Mouse (Mus musculus) macrophage (primary cell): Measurements from ENCODE around the gene Emsy. TPM values are rescaled to one million over a fixed set of nuclear protein-coding genes. Genes with fewer than 3 reads are reported as not detected.

Experiments used
- H3K27ac ChIP-seq: fragments of 350-480 bp; formaldehyde crosslinking; 2 replicates; pipeline ENCODE4 v1.9.0; 2021
- H3K36me3 ChIP-seq: fragments of 350-480 bp; formaldehyde crosslinking; 2 replicates; pipeline ENCODE4 v1.9.0; 2021; ENCODE audit errors: inconsistent target
- H3K4me3 ChIP-seq: fragments of 350-480 bp; formaldehyde crosslinking; 2 replicates; pipeline ENCODE4 v1.9.0; 2021; ENCODE audit errors: inconsistent target
- H3K79me2 ChIP-seq: fragments of 350-480 bp; formaldehyde crosslinking; 2 replicates; pipeline ENCODE4 v1.9.0; 2021; ENCODE audit errors: inconsistent target
- WGBS: methylation state at CpG from one replicate; pipeline ENCODE4 v1.1.7; 2026; ENCODE audit warnings: inconsistent platforms; ENCODE audit not compliant: missing documents; 5-methylcytosine and 5-hydroxymethylcytosine counted together
- polyA plus RNA-seq: library from polyadenylated mRNA; stranded (reverse); fragments of 250-400 nt; gene quantifications from 3 replicates; pipeline ENCODE4 v1.2.4, GENCODE M21; 2018; ENCODE audit warnings: inconsistent platforms

The Emsy gene
- polyA plus RNA-seq, 1 experiment from 2014 or later = 23.6 TPM

DNA sequence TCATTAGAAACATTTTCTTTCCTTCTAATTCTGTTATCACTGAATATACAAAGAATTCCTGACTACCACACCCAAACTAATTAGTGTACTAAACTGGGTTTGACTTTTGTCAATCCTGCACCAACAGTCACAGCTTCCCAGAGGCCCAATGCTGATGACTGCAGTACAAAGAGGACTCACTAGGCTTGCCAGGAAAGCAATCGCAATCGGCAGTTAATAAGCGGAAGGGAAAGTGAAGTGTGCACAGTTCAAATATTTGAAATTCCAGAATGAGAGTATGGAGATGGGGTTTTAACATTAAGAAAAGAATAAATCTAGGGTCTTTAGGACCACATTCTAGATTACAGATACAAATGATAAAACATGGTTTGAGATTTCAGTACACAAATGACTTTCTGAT, 23.6 kb downstream of the Emsy start:
- Histone ChIP-seq H3K79me2 (no peaks in the 10 kb centered on the region), H3K36me3 (peaks cover 52% of the 10 kb centered on the region), H3K4me3 (no peak overlapping the region), H3K27ac (no peak overlapping the region)
- 89% methylated on average over 3 of the region's 3 CpGs for WGBS

DNA sequence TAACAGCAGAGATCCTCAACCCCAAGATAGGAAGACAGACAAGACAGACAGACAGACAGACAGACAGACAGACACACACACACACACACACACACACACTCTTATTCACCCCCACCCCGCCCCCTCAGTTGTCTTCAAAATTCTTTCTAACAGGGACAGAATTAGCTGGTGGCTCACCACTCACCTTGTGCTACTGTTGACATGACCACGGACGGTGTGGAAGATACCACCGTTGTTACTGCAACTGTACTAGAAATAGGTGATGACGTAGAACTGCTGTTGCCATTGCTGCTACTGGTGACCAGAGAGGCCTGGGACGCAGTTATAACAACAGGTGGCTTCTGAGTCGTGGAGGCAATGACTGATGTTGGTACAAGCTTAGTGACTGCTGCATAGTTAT, 26.6 kb downstream of the Emsy start:
- no peak overlapping the region for H3K27ac ChIP-seq
- H3K4me3 ChIP-seq = no peak overlapping the region
- no peaks in the 10 kb centered on the region for H3K79me2 ChIP-seq
- peaks cover 40% of the 10 kb centered on the region; the same call in 1 of the 2 replicates for H3K36me3 ChIP-seq
- 99% methylated on average over 7 of the region's 7 CpGs for WGBS

- 68% methylated on average over 2 of the region's 2 CpGs for WGBS
- Histone ChIP-seq H3K4me3 (no peak overlapping the region), H3K79me2 (no peaks in the 10 kb centered on the region), H3K27ac (no peak overlapping the region), H3K36me3 (peaks cover 34% of the 10 kb centered on the region)
These were observed 38.8 kb downstream of the Emsy start for GRCm38 (mm10) chr7:98617739-98618138.

GRCm38 (mm10) chr7:98612936-98613335, 43.6 kb downstream of the Emsy start:
- no peak overlapping the region for H3K27ac ChIP-seq
- H3K79me2 ChIP-seq = no peaks in the 10 kb centered on the region
- H3K4me3 ChIP-seq = no peak overlapping the region
- WGBS = 100% methylated on average over 1 of the region's 1 CpGs
- peaks cover 19% of the 10 kb centered on the region for H3K36me3 ChIP-seq

DNA sequence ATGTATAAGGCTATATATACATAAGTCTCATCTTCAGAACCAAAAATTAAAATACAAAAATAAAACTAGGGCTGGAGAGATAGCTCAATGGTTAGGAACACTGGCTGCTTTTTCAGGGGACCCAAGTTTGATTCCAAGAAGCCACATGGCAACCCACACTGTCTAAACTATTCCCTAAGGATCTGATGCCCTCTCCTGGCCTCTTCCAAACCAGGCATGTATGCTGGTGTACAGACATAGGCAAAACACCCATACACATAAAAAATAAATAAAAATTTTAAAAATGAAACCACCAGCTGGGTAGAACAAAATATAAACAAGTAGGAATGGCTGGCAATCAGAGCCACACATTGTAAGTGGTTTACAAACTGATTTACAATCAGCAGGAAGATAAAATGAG, 48.1 kb downstream of the Emsy start:
- no peak overlapping the region for H3K4me3 ChIP-seq
- no peak overlapping the region for H3K27ac ChIP-seq
- H3K36me3 ChIP-seq = peaks cover 15% of the 10 kb centered on the region; the same call in 1 of the 2 replicates
- H3K79me2 ChIP-seq = no peaks in the 10 kb centered on the region

DNA sequence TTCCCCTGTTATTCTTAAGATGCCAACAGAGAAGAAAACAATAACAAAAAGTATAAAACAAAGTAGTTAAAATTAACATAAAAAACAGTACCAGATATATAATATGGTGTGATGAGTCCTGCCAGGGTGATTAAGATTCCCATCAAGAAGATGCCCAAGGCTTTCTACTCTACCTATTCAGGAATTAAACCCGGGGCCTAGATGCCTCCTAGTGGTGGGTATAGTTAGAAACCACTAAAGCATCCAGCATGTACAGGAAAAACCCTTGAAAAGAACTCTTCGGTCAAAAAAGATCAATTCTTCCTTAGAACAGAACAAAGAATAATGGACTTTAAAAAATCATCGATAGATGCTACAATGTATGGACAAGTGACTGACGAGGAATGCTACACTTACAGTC, 49.4 kb downstream of the Emsy start:
- H3K27ac ChIP-seq = no peak overlapping the region
- H3K36me3 ChIP-seq = peaks cover 15% of the 10 kb centered on the region; the same call in 1 of the 2 replicates
- no peaks in the 10 kb centered on the region for H3K79me2 ChIP-seq
- no peak overlapping the region for H3K4me3 ChIP-seq
- WGBS = 69% methylated on average over 4 of the region's 4 CpGs

GRCm38 (mm10) chr7:98601715-98602114, 54.9 kb downstream of the Emsy start:
- H3K4me3 ChIP-seq = no peak overlapping the region
- H3K79me2 ChIP-seq = no peaks in the 10 kb centered on the region
- no peak overlapping the region for H3K27ac ChIP-seq
- no peaks in the 10 kb centered on the region; the same call in 1 of the 2 replicates for H3K36me3 ChIP-seq
- 13% methylated on average over 4 of the region's 4 CpGs for WGBS

- peaks cover 30% of the 10 kb centered on the region for H3K36me3 ChIP-seq
- no peak overlapping the region for H3K4me3 ChIP-seq
- H3K27ac ChIP-seq = no peak overlapping the region
- H3K79me2 ChIP-seq = no peaks in the 10 kb centered on the region
- WGBS = 97% methylated on average over 8 of the region's 8 CpGs
These were observed 59.2 kb downstream of the Emsy start for GRCm38 (mm10) chr7:98597402-98597801.

GRCm38 (mm10) chr7:98594731-98595130, 61.9 kb downstream of the Emsy start:
- Histone ChIP-seq H3K79me2 (no peaks in the 10 kb centered on the region), H3K36me3 (peaks cover 42% of the 10 kb centered on the region), H3K27ac (no peak overlapping the region), H3K4me3 (no peak overlapping the region)
- WGBS = 95% methylated on average over 4 of the region's 4 CpGs

DNA sequence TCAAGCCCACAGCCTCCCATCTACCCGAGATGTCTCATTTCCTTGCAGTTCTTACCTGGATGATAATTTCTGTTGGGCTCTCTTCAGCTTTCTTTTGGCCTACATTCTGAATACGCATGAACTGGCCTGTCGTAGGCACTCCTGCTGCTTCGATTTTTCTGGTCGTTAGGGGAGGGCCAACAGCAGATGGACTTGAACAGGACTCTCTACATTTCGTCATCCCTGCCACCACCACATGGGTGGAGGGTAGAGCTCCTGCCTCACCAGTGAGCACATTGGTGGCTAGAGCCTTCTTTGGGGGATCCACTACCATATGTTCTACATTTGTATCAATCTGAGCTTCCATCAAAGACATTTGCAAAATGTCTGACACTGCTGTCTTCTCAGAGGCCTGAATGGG, 63.3 kb downstream of the Emsy start:
- Histone ChIP-seq H3K4me3 (no peak overlapping the region), H3K27ac (no peak overlapping the region), H3K36me3 (peaks cover 48% of the 10 kb centered on the region), H3K79me2 (no peaks in the 10 kb centered on the region)
- WGBS = 93% methylated on average over 6 of the region's 6 CpGs

DNA sequence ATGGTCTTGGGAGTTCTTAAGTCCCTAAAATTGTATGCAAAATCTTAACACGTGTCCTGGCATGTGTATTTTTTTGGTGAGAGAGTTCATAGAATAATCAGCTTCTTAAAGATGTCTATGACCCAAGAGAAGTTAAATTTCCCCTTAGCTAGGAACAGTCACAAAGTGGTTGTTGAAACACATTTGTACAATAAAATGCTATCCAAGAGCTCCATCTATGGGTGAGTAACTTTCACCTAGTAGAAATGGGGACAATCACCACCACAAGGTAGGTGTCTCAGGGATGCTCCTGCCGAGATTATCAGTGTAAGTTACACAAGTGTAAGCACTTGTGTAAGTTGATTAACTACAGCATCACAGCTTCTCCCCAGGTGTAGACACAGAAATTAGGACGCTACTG, 67.6 kb downstream of the Emsy start:
- 79% methylated on average over 3 of the region's 3 CpGs for WGBS
- H3K36me3 ChIP-seq = peaks cover 26% of the 10 kb centered on the region

GRCm38 (mm10) chr7:98586313-98586712, 70.3 kb downstream of the Emsy start:
- Histone ChIP-seq H3K4me3 (no peak overlapping the region), H3K36me3 (peaks cover 17% of the 10 kb centered on the region), H3K27ac (no peak overlapping the region), H3K79me2 (no peaks in the 10 kb centered on the region)
- WGBS = 69% methylated on average over 3 of the region's 3 CpGs

More for the DNA sequence above, 67.6 kb downstream of the Emsy start:
- Histone ChIP-seq H3K4me3 (no peak overlapping the region), H3K79me2 (no peaks in the 10 kb centered on the region), H3K27ac (no peak overlapping the region)

DNA sequence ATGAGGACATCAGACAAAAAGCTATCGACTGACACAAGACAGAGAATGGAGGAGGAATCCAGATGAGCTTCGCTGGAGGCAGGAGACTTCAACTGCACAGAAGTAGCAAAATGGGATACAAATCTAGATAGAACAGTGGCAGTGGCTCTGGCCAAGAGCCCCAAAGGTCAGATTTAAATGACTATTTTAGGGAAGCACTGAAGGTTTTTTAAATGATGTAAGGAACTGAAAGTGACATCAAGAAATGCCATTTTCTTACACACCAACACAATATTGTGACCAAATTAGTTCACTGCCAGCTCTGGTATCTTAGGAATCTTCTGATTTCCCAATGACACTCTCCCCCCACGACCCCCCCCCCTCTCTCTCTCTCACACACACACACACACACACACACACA, 72.0 kb downstream of the Emsy start:
- Histone ChIP-seq H3K27ac (no peak overlapping the region), H3K4me3 (no peak overlapping the region), H3K36me3 (peaks cover 4% of the 10 kb centered on the region; the same call in 1 of the 2 replicates), H3K79me2 (no peaks in the 10 kb centered on the region)
- 96% methylated on average over 2 of the region's 3 CpGs for WGBS

GRCm38 (mm10) chr7:98581266-98581665, 75.3 kb downstream of the Emsy start:
- Histone ChIP-seq H3K27ac (no peak overlapping the region), H3K79me2 (no peaks in the 10 kb centered on the region), H3K36me3 (no peaks in the 10 kb centered on the region), H3K4me3 (no peak overlapping the region)
- WGBS = 81% methylated on average over 4 of the region's 4 CpGs

- Histone ChIP-seq H3K4me3 (no peak overlapping the region), H3K79me2 (no peaks in the 10 kb centered on the region), H3K36me3 (no peaks in the 10 kb centered on the region), H3K27ac (no peak overlapping the region)
- WGBS = 63% methylated on average over 7 of the region's 7 CpGs
These were observed 76.1 kb downstream of the Emsy start for GRCm38 (mm10) chr7:98580441-98580840.

DNA sequence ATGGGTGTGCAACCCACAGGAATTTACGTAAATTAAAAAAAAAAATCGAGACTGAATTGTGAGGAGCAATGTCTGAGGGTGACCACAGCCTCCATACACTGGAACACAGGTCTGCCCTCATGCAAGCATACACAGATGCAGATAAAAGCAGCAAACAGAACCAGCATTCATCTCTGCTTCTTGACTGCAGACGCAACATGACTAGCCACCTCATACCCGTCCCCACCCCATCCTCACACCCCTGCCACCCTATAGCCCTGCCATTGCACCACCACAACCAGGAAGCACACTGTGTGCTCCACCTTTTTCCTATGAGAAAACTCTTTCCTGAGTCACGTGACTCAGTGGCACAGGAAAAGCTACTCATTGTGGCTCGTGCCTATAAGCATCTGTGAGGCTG, 76.9 kb downstream of the Emsy start:
- H3K79me2 ChIP-seq = no peaks in the 10 kb centered on the region
- H3K36me3 ChIP-seq = no peaks in the 10 kb centered on the region
- 65% methylated on average over 6 of the region's 6 CpGs for WGBS
- no peak overlapping the region for H3K4me3 ChIP-seq
- no peak overlapping the region for H3K27ac ChIP-seq
